Mouse (Mus musculus) 3T3-L1 (cell line): ENCODE measurements at regions not wholly inside any gene's neighbourhood (a gene's known extent, or its start where the extent isn't known, plus 50 kb on each side); places are given as distances from the start of the nearest gene placed in this dataset.
A peak's percentile ranks its signal among the peaks of the same experiment; 100 is the strongest.

Experiments used
- DNase-seq: peaks from one replicate; pipeline ENCODE4 v3.0.0-alpha.2; 2015; ENCODE audit warnings: low read depth, low spot score

DNA sequence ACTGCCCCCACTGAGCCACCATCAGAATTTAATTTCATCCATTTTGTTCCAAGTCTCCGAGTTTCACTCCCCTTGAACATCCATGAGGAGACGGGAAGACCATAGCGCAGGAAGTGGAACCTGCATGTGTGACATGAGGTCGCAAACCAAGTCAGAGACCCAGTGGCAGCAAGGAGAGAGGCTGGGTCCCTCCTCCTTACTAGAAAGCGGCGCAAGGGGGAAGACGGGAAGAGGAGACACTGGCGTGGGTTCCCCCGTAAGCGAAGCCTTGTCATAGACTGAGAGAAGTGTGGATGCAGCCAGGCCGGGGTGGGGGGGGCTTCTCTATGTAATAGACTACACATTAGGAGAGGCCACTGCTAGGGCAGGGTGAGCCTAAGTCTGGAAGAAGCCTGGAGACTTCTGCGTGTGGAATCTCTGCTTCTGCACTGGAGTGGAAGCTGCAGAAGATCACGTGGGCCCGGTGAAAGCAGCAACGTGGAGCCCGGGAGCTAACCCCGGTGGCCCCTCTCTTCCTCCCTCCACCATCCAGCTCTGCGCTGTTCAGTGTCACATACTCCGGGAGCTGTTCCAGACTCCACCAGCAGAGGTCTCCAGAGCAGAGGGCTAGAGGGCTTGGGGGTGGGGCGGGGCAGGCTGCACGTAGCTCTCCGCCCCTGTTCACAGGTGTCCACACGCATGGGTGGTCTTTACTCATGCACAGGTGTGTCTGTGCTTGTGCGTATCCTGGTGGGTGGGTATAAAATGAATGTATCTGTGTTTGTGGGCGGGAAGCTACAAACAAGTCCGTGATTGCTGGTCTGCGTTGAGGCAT, 159.4 kb downstream of the Zfp36l2 start:
- peak; percentile 77 for DNase-seq

DNA sequence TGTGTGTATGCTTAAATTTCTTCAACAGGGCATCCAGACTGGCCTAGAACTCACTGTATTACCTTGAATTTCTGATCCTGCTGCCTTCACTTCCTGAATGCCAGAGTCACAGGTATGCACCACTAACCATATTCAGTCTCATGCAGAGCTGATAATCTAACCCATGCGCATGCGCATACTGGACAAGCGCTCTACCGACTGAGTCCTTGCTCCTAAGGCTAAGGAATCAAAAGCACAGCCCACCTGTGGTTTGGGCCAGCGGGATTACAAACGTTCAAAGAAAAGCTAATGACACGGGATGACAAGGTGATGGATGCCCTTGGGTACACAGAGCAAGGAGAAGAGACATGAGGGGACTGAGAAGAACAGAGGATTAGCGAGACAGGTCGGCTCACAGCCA, 160.5 kb downstream of the Zfp36l2 start:
- DNase-seq = no peak

DNA sequence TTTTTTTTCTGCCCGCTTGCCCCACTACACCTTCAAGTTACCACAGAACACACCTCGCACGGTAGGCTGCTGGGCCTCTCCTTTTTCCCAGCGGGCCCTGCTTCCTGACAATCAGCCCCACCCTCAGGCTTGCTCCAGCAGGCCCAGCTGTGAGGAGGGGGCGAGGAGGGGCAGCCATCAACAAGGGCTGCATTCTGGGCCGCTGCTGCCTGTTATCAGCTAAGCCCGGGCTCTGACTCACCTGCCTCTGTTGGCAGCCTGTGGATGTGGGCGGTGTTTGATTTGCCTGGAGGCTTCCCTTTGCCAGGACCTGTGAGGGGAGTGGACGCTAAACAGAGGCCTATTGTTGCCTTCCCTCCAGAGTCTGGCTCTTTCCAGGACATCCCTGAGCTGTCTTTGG, 161.6 kb downstream of the Zfp36l2 start:
- DNase-seq = peak; percentile 99

DNA sequence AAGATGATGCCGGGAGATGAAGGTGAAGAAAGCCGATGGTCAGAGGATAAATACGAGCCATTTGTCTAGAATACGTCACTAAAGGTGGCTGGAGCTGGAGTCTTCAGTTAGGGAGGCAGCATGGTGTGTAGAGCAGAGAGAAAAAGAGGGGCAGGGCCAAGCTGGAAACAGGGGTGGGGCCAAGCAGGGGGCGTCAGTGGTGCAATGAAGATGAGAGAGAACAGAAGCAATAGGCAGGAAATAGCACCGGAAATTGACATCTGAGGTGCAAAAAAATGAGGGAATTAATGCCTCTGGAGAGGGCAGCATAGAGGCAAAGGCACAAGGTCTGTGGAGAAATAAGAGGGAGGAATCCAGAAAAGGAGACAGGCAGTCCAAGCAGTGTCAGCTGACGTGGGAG, 165.4 kb downstream of the Zfp36l2 start:
- no peak for DNase-seq

DNA sequence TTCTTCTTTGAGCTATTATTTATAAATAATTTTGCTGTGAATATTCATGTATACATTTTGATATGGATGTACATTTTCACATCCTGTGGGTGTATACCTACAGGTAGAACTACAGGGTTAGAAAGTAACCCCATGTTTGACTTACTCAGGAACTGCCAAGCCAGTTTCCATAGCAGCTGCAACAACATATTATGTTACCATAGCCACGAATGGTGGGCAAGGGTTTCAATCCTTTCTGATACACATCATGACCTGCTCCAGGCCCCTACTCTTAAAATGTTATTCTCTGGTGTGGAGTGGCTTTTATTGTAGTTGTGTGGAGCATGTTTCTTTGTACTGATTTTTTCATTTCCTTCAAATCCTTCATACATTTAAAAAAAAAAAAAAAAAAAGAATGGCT, 168.9 kb downstream of the Zfp36l2 start:
- DNase-seq = no peak

DNA sequence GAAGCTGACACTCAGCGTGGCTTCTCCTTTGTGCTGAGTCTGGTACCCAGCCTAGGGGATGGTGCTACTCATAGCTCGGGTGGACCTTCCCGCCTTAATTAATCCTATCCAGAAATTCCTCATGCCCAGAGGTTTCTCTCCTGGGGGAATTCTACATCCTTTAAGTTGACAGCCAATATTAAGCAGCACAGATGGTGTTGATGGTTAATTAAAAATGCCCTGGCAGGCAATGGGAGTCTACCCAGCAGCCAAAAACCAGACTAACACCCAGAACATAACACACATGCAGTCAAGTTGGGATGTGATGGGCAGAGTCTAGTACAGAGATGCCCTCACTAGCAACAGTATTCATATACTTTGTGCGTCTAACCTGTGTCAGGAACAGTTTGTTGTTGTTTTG, 169.9 kb downstream of the Zfp36l2 start:
- DNase-seq = no peak

DNA sequence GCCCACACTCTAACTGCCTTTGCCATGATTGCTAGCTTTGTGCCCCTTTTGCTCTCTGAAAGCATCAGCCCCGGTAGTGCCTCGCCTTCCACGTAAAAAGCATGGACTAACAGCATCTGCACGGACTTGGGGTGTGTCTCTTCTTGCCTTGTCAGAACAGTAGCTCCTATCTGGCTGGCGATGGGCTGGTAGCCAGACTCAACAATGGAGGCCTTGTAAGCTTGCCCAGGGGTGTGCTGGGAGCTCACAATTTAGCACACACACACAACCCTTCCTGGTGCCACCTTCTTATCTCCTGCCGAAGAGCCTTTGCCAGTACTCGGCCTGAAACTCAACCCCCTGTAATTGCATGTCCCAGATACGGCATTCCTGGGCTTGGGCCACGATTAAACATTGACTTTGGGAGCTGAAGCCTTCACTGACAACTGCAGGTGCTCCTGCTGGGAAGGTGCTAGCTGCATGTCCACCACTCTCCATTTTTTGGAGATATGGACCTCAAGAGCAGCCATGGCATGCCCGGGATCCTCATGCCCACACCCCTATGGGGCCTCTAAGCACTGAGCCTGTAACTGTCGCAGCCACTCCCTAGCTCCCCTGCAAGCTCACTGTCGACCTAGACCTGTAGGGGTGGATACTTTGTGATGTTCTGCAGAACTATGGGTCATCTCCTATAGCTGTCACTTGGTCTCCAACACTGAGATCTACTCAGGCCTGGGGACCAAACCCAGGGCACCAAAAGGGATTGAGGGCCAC, 166.7 kb upstream of the Haao start:
- no peak for DNase-seq

DNA sequence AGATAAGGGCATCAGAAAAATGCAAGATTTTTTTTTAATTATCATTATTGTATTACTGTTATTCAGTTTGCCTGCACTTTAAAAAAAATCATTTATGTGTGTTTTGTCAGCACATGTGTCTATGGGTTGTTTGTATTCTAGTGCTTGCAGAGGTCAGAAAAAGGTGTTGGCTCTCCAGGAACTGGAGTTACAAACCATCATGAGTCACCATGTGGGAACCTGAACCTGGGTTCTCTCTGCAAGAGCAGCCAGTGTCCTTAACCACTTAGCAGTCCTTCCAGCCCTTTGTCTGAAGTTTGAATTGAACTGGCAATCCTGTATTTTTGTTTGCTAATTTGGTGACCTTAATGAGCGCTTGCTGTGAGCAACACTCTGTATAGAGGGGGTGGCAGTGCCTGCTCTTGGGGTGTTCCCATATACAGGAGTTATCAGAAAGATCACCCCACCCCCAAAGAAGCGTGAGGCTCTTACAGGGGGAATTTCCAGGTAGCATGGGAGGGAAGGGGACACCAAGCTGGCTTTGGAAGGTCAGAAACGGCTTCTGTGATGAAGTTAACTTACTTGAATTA, 162.8 kb upstream of the Haao start:
- peak; percentile 74 for DNase-seq

DNA sequence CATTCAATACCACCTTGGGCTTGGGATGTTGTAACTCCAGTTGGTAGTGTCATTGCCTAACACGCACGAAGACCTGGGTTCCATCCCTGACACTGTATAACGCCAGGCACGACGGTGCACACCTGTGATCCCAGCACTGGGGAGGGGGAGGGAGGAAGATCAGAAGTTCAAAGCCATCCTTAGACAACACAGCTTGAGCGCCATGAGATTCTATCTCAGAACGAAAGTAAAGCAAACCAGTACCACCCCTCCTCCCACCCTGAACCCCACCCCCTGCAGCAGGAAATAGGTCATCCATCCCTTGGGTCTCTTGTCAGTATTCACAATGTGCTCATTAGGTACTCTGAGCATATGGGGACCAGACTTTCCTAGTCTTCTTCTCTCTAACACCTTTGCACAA, 162.2 kb upstream of the Haao start:
- no peak for DNase-seq

DNA sequence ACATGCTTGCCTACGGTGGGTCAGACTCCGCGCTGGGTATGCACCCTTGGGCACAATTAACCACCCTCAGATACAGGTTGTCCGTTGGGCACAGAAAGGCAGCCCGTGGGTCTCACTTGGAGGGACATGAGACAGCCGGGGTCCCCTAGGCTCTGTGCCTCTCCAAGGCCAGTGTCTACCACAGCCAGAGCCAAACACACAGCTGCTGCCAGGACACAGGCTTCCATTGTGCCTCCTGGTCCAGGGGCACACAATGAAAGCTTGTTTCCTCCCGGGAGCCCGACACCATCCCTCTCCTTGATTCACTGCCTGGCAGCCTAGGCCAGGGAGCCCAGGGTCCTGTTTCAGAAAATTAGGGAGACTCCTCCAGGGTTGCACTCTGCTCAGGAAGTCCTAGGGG, 161.4 kb upstream of the Haao start:
- DNase-seq = no peak

DNA sequence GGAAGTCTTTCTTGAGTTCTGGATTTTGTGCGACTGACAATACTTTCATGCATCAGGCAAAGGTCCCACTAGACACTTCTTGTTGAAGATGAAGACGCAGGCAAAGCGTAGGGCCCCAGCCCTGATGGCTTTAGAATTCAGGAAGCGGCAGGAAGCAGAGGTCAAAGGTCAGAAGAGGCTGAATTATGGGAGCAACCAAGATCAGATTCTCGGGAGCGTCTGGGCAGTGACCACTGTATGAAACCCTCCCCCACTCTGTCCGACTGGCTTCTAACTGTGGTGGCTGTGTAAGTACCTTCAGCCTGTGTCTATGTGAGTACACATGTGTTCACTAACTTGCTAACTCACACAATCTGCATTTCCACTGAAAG, 160.9 kb upstream of the Haao start:
- DNase-seq = no peak

DNA sequence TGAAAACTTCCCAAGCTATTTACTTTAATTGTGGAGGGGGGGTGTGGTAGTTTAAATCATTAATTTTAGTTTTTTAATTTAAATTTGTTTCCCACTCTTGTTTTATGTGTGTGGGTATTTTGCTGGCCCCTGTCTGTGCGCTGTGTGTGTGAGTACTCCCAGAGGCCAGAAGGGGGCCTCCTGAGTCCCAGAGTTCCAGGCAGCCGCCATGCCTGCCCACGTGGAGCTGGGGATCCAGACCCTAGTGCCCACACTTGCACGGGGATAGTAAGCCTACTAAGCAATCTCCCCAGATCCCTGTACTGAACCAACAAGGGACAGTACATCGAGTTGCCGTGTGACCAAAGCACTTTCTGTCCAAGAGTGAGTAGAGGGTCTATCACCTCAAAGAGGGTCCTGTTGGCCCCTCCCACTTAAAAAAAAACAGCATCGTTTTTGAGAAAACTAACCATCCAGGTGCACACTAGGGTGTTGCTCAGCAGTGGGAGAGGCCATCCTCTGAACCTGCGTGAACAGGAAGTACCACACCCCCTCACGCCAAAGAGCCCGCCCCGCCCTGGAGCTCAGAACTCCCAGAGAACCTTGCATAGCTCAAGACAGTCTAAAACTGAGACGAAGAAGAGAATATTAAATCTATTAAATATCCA, 160.4 kb upstream of the Haao start:
- DNase-seq = no peak

DNA sequence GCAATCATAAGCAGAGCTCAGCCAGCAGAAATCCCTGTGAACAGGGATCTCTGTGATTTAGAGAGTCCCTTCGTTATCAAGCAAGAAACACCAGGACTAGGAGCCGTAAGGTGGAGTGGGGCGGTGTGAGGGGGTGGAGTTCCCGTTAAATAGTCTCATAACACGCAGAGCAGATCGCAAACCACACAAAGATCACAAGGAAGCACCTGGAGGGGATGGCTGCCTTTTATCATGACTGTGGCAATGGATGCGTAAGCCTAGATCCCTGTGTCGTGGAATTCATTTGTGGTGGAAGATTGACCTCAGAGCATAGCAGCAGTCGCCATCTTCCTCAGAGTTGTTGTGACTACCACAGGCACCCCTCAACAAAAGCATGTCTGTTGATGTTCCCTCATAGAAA, 159.0 kb upstream of the Haao start:
- DNase-seq = no peak

DNA sequence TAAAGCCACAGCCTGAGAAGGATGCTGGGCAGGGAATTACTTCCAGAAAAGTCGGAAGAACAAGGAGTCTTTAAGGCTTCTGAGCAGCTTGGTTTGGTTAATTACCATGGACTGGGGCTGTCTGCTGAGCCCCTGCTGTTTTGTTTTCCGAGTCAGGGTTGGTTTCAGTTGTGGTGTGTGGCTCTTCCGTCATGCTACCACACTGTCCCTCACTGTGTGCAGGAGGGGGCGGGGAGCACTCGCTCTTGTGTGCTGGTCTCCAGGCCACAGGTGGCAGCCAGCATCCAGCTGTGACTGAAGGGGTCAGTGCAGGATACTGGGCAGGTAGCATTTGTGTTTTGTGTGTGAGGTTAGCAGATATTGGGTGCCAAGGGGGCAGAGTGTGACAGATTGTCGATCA, 156.5 kb upstream of the Haao start:
- DNase-seq = no peak

DNA sequence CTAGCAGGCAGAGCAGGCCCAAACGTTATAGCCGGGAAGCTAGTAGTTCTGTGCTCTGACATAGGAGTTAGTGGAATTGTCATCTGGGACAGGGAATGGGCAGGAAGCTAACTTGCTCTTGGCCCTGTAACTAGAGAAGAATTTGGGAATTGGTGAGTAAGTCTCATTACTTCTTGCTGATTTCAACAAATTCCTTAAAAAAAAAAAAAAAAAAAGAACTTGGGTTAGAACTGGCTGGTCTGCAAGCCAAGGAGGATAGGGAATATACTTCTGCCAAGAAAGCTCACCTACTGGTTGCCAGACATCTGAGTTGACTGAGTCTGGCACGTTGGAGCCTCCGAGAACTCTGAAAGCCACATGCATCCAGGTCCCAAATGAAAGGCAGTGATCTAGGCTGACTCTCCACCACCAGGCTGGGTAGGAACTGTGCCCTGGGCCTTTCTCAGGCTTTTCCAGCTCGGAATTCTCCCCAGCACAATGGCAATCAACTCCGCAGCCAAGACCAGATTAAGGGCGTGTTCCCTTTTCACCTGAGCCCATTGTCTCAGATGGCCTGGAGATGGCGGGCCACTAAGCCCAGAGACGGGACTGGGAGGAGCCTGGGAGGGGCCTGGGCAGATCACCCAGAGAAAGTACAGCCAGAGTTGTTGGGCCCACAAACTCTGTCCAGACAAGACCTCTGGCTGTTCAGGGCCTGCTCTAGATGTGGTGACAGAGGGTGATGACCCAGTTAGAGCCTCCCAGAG, 155.9 kb upstream of the Haao start:
- peak; percentile 88 for DNase-seq

DNA sequence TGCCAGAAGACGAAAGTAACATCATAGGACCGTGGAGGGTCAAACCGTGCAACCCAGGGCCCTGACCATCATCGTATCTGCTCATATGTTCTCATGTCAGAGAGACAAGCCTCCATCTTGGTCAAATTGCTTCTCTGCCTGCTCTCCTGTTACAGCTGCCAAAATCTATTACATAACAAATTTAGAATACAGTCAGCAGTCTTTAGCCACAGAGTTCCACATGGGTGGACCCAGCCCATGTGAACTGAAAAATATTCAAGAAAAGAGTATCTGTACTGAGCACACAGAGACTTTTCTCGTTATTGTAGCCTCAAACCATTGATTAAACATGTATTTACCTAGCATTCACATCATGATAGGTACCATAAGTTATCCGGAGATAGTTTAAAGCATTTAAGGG, 155.2 kb upstream of the Haao start:
- peak; percentile 65 for DNase-seq

DNA sequence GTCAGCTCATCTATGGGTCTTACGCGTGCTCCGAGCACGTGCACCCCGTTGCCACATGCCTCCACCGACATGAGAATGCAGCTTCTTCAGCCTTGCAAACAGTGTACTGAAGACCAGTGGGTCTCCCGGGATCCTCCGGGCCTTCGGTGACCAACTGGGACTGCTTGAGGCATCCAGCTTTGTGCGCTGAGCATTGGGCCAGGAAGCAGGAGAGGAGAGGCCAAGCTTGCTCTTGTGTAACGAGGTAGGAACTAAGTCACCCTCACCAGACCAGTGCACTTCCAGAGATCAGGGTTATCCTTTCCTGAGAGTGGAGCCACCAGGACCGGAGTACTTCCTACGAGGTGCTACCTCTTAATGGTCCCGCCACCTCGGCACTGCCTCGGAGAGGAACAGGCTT, 154.6 kb upstream of the Haao start:
- no peak for DNase-seq

DNA sequence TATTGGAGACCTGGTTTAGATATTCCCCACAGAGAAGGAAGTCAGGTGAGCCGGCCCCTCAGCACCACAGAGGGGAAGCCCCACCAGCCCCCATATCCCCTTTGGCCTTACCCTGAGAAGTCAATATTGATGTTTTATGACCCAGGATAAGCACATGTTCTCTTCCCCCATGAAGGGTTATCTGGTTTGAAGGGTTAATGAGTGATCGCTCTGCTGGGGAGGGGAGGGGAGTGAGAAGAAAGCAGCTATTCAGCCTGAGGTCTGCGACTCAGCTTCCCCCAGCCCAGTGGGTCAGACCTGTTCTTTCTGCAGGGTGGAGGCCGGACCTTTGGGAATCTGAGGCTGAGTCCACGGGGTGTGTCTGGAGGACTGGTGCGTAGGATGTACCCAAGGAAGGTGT, 152.4 kb upstream of the Haao start:
- no peak for DNase-seq

DNA sequence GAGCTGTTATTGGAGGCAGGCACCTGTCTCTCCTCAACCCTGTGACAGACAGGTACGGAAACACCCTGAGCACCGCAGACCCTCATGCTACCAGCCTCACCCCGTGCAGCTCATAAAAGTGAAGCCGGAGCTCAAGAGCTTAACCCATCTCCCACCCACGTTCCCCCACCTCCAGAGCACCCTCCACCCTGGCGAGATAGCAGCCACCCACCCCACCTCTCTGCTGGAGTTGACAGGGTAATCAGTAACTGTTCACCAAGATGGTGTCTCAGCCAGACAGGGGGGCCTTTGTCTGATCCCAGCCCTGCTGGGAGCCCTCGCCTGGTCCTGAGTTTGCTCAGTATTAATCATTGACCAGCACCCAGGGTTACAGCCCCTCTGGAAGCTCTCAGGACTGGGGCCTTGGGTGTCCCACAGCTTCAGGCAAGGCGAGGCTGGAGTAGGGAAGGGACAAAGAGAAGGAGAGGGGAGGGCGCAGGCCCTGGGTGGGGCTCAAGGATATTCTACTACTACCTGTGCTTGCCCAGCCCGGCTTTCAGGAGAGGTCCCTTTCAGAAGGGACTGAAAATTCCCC, 151.3 kb upstream of the Haao start:
- no peak for DNase-seq

DNA sequence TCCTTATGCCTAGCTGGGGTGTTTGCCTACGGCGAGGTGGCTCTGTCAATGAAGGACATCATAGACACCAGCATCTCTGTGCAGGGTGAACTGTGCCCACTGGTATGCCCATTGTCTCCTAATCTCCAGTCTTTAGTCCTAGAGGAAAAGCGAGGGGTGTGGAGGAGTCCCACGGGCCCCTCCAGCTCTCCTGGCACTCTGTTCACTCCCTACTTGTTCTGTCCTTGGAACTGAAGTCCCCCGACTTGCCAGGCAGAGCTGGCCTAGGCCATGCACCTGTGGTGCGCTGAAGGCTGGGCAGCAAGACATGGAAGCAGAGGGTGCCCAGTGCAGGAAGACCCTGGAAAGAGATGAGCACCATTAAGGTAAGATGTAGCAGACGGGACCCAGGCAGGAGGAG, 150.6 kb upstream of the Haao start:
- no peak for DNase-seq

DNA sequence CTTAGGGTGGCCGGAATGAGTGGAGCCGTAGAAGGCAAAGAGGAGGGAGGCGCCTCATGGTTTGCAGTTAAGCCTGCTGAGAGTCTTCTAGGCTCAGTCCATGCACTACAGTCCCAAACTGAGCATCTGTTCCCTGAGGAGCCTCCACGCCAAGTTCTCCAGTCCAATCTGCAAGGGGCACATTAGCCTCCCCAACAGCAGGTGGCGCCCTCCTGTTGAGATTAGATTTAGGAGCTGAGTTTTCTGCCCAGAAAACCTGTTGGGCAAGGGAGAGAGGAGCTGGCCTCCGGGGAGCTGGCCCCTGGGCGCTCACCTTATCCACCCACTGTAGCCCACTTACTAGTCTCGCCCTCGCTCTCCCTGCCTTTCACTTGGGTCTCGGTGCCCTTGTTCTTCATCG, 150.0 kb upstream of the Haao start:
- peak; percentile 68 for DNase-seq
